Mouse (Mus musculus) ES-E14 (cell line): ENCODE data around the gene Nme3.

Experiments
- CHD2 ChIP-seq: IDR thresholded peaks from 2 replicates; pipeline ENCODE4 v1.6.1; 2014; ENCODE audit warnings: mild to moderate bottlenecking, low read depth, low read length, inconsistent platforms
- HCFC1 ChIP-seq: IDR thresholded peaks from 2 replicates; pipeline ENCODE4 v1.6.1; 2012; ENCODE audit warnings: low read length, inconsistent platforms, borderline replicate concordance; ENCODE audit not compliant: insufficient read depth
- MAFK ChIP-seq: IDR thresholded peaks from 2 replicates; pipeline ENCODE4 v1.6.1; 2014; ENCODE audit warnings: mild to moderate bottlenecking, low read depth, low read length, inconsistent platforms; ENCODE audit not compliant: insufficient read depth
- ZC3H11A ChIP-seq: IDR thresholded peaks from 2 replicates; pipeline ENCODE4 v1.6.1; 2012; ENCODE audit warnings: low read depth, mild to moderate bottlenecking, inconsistent platforms, low read length, borderline replicate concordance
- ZNF384 ChIP-seq: IDR thresholded peaks from 2 replicates; pipeline ENCODE4 v1.6.1; 2012; ENCODE audit warnings: low read depth, low read length, inconsistent platforms

- no peak for TF ChIP-seq ZNF384
- TF ChIP-seq CHD2: no peak
- TF ChIP-seq MAFK: no peak
- TF ChIP-seq ZC3H11A: no peak
- no peak for TF ChIP-seq HCFC1
These were observed 11.3 kb downstream of the Nme3 start for GRCm38 (mm10) chr17:24907591-24907990.
